Mouse (Mus musculus) spleen, adult 2 months (tissue): Measurements from ENCODE around the gene Ankrd34b. TPM values are rescaled to one million over a fixed set of nuclear protein-coding genes. Genes with fewer than 3 reads are reported as not detected.
A peak's percentile ranks its signal among the peaks of the same experiment; 100 is the strongest.

Source experiments
- DNase-seq, 2 experiments: peaks; one replicate each; pipeline versions ENCODE4 v3.0.0 to v3.0.0-alpha.2; 2012 to 2021; ENCODE audit warnings: low spot score in 2 of 2, low read depth in 1 of 2
- H3K27ac ChIP-seq: fragments of 200-500 bp; 2 replicates; pipeline ENCODE4 v1.5.1; 2012; ENCODE audit warnings: low read length, inconsistent platforms; ENCODE audit not compliant: insufficient read depth
- H3K27me3 ChIP-seq: fragments of 200-500 bp; 2 replicates; pipeline ENCODE4 v1.6.1; 2012; ENCODE audit warnings: mild to moderate bottlenecking, moderate library complexity, low read length, inconsistent platforms; ENCODE audit not compliant: control insufficient read depth, insufficient read depth
- H3K36me3 ChIP-seq: fragments of 200-500 bp; 2 replicates; pipeline ENCODE4 v1.6.1; 2012; ENCODE audit warnings: mild to moderate bottlenecking, low read length, inconsistent platforms; ENCODE audit not compliant: control insufficient read depth, insufficient read depth
- H3K4me1 ChIP-seq: fragments of 200-500 bp; 2 replicates; pipeline ENCODE4 v1.6.1; 2011; ENCODE audit warnings: inconsistent platforms; ENCODE audit not compliant: control insufficient read depth, insufficient read depth, insufficient read length
- H3K4me3 ChIP-seq: fragments of 200-500 bp; 2 replicates; pipeline ENCODE4 v1.5.1; 2011; ENCODE audit warnings: mild to moderate bottlenecking, inconsistent platforms; ENCODE audit not compliant: insufficient read depth, insufficient read length; ENCODE audit errors: extremely low read depth
- CTCF ChIP-seq: fragments of 200-500 bp; IDR thresholded peaks from 2 replicates; pipeline ENCODE4 v1.5.1; 2011; ENCODE audit warnings: mild to moderate bottlenecking, inconsistent platforms; ENCODE audit not compliant: insufficient read depth, insufficient read length, insufficient replicate concordance; ENCODE audit errors: extremely low read depth
- POLR2A ChIP-seq: fragments of 200-500 bp; IDR thresholded peaks from 2 replicates; pipeline ENCODE4 v1.6.1; 2011; ENCODE audit warnings: low read depth, low read length, inconsistent platforms
- WGBS: fragments of 180-500 bp; shearing (Covaris S2); methylation state at CpG from one replicate; pipeline ENCODE4 v1.1.7; 2018; 5-methylcytosine and 5-hydroxymethylcytosine counted together
- polyA plus RNA-seq: library from polyadenylated mRNA; depleted of rRNA; stranded (reverse); fragments of >200 nt; gene quantifications from 2 replicates; pipeline ENCODE4 v1.2.3, GENCODE M21; 2012

Ankrd34b gene
- polyA plus RNA-seq, 1 experiment, result not detected

DNA sequence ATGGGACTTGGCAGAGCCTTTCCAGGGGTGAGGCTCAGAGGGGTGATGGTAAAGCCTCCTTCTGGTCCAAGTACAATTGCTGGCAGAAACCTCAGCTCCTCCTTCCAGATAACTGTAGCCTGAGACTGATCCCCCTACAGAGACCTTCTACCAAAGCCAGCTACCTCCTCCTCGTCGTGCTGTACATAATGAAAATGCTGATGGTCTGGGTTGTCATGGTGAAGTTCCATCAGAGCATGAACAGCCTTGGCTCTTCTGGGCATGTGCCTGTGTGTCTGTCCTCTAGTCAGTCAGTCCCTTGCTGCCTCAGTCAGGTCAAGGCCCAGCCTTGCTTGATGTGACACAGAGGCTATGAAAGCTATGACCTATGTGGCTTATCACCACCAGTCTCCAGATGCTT lies 15.2 kb upstream of the Ankrd34b start:
- no peak for TF ChIP-seq POLR2A
- TF ChIP-seq CTCF, result no peak
- Histone ChIP-seq H3K36me3 (no peaks in the 10 kb centered on the region), H3K4me3 (no peak overlapping the region), H3K27me3 (no peaks in the 10 kb centered on the region), H3K4me1 (no peaks in the 10 kb centered on the region), H3K27ac (no peak overlapping the region)
- no peak for DNase-seq
- 88% methylated on average over 2 of the region's 2 CpGs for WGBS

DNA sequence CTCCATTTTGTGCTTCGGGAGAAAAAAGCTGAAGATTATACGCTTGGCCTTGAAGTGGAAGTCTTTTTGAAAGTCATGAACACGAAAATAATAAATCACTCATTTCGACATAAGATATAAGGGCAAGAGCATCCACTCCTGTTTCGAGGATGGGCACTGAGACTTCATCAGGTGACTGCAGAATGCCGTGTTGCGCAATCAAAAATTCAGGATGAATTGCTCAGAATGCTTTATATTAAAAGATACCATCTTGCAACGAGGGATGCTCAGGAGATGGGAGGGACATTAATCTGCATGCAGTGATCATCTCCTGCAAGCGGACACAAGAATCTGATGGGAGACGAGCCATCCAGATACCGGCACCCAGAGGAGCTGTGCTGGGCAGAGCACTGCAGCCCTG lies 6.1 kb upstream of the Ankrd34b start:
- Histone ChIP-seq H3K27me3 (no peaks in the 10 kb centered on the region), H3K4me1 (no peaks in the 10 kb centered on the region), H3K36me3 (no peaks in the 10 kb centered on the region), H3K27ac (no peak overlapping the region), H3K4me3 (no peak overlapping the region)
- DNase-seq, result no peak
- 86% methylated on average over 11 of the region's 11 CpGs for WGBS
- TF ChIP-seq CTCF, result no peak
- TF ChIP-seq POLR2A, result no peak

GRCm38 (mm10) chr13:92423711-92424110 lies 2.0 kb upstream of the Ankrd34b start:
- no peak for TF ChIP-seq CTCF
- TF ChIP-seq POLR2A, result no peak
- Histone ChIP-seq H3K27ac (no peak overlapping the region), H3K4me3 (no peak overlapping the region), H3K36me3 (no peaks in the 10 kb centered on the region), H3K4me1 (peaks cover 12% of the 10 kb centered on the region), H3K27me3 (peaks cover 13% of the 10 kb centered on the region)
- no peak for DNase-seq
- 60% methylated on average over 3 of the region's 3 CpGs for WGBS

GRCm38 (mm10) chr13:92426294-92427051 lies 777 bp downstream of the Ankrd34b start:
- no peak for DNase-seq
- WGBS, result 4% methylated on average over 91 of the region's 92 CpGs
- TF ChIP-seq CTCF (no peak), POLR2A (no peak)
- H3K4me1 ChIP-seq, result peaks cover 12% of the 10 kb centered on the region
- no peaks in the 10 kb centered on the region for H3K36me3 ChIP-seq
- peak overlapping the region; percentile 26; the same call in 1 of the 2 replicates for H3K4me3 ChIP-seq
- no peak overlapping the region for H3K27ac ChIP-seq
- H3K27me3 ChIP-seq, result peaks cover 13% of the 10 kb centered on the region

- TF ChIP-seq CTCF, result no peak
- no peak for TF ChIP-seq POLR2A
- peaks cover 12% of the 10 kb centered on the region for H3K4me1 ChIP-seq
- no peak overlapping the region for H3K27ac ChIP-seq
- no peak overlapping the region for H3K4me3 ChIP-seq
- 44% methylated on average over 4 of the region's 4 CpGs for WGBS
- no peak for DNase-seq
- H3K27me3 ChIP-seq, result peaks cover 13% of the 10 kb centered on the region
- no peaks in the 10 kb centered on the region for H3K36me3 ChIP-seq
Measured at GRCm38 (mm10) chr13:92427351-92427855, 1.7 kb downstream of the Ankrd34b start.

DNA sequence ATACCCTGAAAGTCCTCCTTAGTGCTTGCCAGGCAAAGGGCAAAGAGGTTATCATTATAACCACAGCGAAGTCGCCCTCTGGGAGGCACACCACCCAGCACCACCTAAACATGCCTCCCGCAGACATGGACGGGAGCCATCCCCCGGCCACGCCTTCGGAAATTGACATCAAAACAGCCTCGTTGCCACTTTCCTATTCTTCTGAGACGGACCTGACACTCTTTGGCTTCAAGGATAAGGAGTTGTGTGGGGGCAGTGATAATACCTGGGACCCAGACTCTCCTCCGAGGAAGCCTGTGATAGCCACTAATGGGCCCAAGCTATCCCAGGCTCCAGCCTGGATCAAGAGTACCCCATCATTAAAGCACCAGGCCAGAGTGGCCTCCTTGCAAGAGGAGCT lies 13.0 kb downstream of the Ankrd34b start:
- WGBS, result 91% methylated on average over 10 of the region's 10 CpGs
- H3K36me3 ChIP-seq, result no peaks in the 10 kb centered on the region
- DNase-seq, result no peak
- no peak overlapping the region for H3K27ac ChIP-seq
- TF ChIP-seq CTCF (no peak), POLR2A (no peak)
- no peaks in the 10 kb centered on the region for H3K4me1 ChIP-seq
- no peak overlapping the region for H3K4me3 ChIP-seq
- no peaks in the 10 kb centered on the region for H3K27me3 ChIP-seq

- no peak overlapping the region for H3K4me3 ChIP-seq
- no peaks in the 10 kb centered on the region for H3K36me3 ChIP-seq
- DNase-seq, result no peak
- no peaks in the 10 kb centered on the region for H3K27me3 ChIP-seq
- WGBS, result 86% methylated on average over 13 of the region's 13 CpGs
- no peak for TF ChIP-seq CTCF
- no peak for TF ChIP-seq POLR2A
- no peak overlapping the region for H3K27ac ChIP-seq
- H3K4me1 ChIP-seq, result no peaks in the 10 kb centered on the region
Measured at GRCm38 (mm10) chr13:92440286-92440685, 14.6 kb downstream of the Ankrd34b start.
